Mouse (Mus musculus) heart, postnatal 0 days (tissue): ENCODE data around the gene Tns3. TPM values are rescaled to one million over a fixed set of nuclear protein-coding genes. Genes with fewer than 3 reads are reported as not detected.

Experiments
- ATAC-seq: fragments of 200-750 bp; cut with Nextera tagmentation; 2 replicates; pipeline ENCODE4 v1.8.0; 2017; ENCODE audit warnings: low read depth, moderate number of reproducible peaks, moderate library complexity; ENCODE audit not compliant: insufficient read depth
- DNase-seq: peaks from one replicate; pipeline ENCODE4 v3.0.0-alpha.2; 2016; ENCODE audit warnings: low spot score
- H3K27ac ChIP-seq: fragments of 300-500 bp; sonication (generic); 2 replicates; pipeline ENCODE4 v1.5.1; 2014; ENCODE audit warnings: low read depth, mild to moderate bottlenecking
- H3K27me3 ChIP-seq: fragments of 300-500 bp; sonication (generic); 2 replicates; pipeline ENCODE4 v1.6.1; 2014; ENCODE audit warnings: low read length, mixed read lengths; ENCODE audit not compliant: control insufficient read depth, insufficient read depth
- H3K36me3 ChIP-seq: fragments of 300-500 bp; sonication (generic); replicated peaks from 2 replicates; pipeline ENCODE4 v1.6.1; 2014; ENCODE audit warnings: low read length, mixed read lengths; ENCODE audit not compliant: control insufficient read depth, insufficient read depth
- H3K4me1 ChIP-seq: fragments of 300-500 bp; sonication (generic); 2 replicates; pipeline ENCODE4 v1.6.1; 2014; ENCODE audit warnings: antibody characterized with exemption; ENCODE audit not compliant: control insufficient read depth, insufficient read depth
- H3K4me2 ChIP-seq: fragments of 300-500 bp; sonication (generic); 2 replicates; pipeline ENCODE4 v1.6.1; 2014; ENCODE audit warnings: low read depth, mild to moderate bottlenecking, low read length, moderate library complexity
- H3K4me3 ChIP-seq: fragments of 300-500 bp; sonication (generic); 2 replicates; pipeline ENCODE4 v1.5.1; 2014; ENCODE audit warnings: low read depth, low read length
- H3K9ac ChIP-seq: fragments of 300-500 bp; sonication (generic); replicated peaks from 2 replicates; pipeline ENCODE4 v1.6.1; 2014; ENCODE audit warnings: low read depth, low read length, mixed read lengths
- H3K9me3 ChIP-seq: fragments of 300-500 bp; sonication (generic); replicated peaks from 2 replicates; pipeline ENCODE4 v1.6.1; 2016; ENCODE audit warnings: low read length; ENCODE audit not compliant: control insufficient read depth
- CTCF ChIP-seq: IDR thresholded peaks from 2 replicates; pipeline ENCODE4 v1.5.1; 2016; ENCODE audit warnings: antibody characterized with exemption, control low read depth, low read depth
- EP300 ChIP-seq: IDR thresholded peaks from 2 replicates; pipeline ENCODE4 v1.6.1; 2016; ENCODE audit warnings: antibody characterized with exemption, low read depth
- WGBS: fragments of 180-500 bp; shearing (Covaris S2); extraction: QIAGEN DNeasy Blood & Tissue Kit; methylation state at CpG from one replicate; pipeline ENCODE4 v1.1.7; 2014; 5-methylcytosine and 5-hydroxymethylcytosine counted together
- polyA plus RNA-seq: library from polyadenylated mRNA; unstranded; fragments of >200 nt; fragmentation: Nextera tagmentation; extraction: Ambion mirVana; gene quantifications from 2 replicates; pipeline ENCODE4 v1.2.1, GENCODE M21; 2015
- total RNA-seq: library from RNA; depleted of rRNA; stranded (reverse); fragments of >200 nt; gene quantifications from 2 replicates; pipeline ENCODE4 v1.2.3, GENCODE M21; 2014; ENCODE audit warnings: low replicate concordance

Tns3 gene
- total and polyA plus RNA-seq, 2 experiments from 2014 or later, result 7.6 to 31.7 TPM

GRCm38 (mm10) chr11:8457951-8458350, 206.4 kb downstream of the Tns3 start:
- H3K27me3 ChIP-seq, result no peaks in the 10 kb centered on the region
- H3K4me1 ChIP-seq, result peaks cover 73% of the 10 kb centered on the region
- H3K4me2 ChIP-seq, result peak overlapping the region; percentile 17

GRCm38 (mm10) chr11:8456586-8457285, 207.6 kb downstream of the Tns3 start:
- TF ChIP-seq CTCF (peak; percentile 21; the same call in 1 of the 2 replicates), EP300 (no peak)
- H3K4me1 ChIP-seq, result peaks cover 61% of the 10 kb centered on the region
- DNase-seq (no peak), ATAC-seq (no peak)
- H3K9me3 ChIP-seq, result no peaks in the 10 kb centered on the region
- peak overlapping the region; percentile 71 for H3K27ac ChIP-seq
- 46% methylated on average over 9 of the region's 9 CpGs for WGBS
- H3K4me3 ChIP-seq, result no peak overlapping the region
- no peak overlapping the region for H3K4me2 ChIP-seq
- no peaks in the 10 kb centered on the region for H3K27me3 ChIP-seq
- H3K9ac ChIP-seq, result no peak overlapping the region
- H3K36me3 ChIP-seq, result 0 out of 2 replicates have a peak, but pooled peaks cover 18% of the 10 kb centered on the region

More at GRCm38 (mm10) chr11:8457951-8458350, 206.4 kb downstream of the Tns3 start:
- H3K36me3 ChIP-seq, result 0 out of 2 replicates have a peak, but pooled peaks cover 13% of the 10 kb centered on the region
- ATAC-seq (peak; percentile 37), DNase-seq (peak; percentile 69)
- H3K27ac ChIP-seq, result peak overlapping the region; percentile 71
- no peak overlapping the region for H3K9ac ChIP-seq
- H3K9me3 ChIP-seq, result no peaks in the 10 kb centered on the region
- 7% methylated on average over 5 of the region's 5 CpGs for WGBS
- TF ChIP-seq EP300, result no peak
- no peak for TF ChIP-seq CTCF
- H3K4me3 ChIP-seq, result no peak overlapping the region

GRCm38 (mm10) chr11:8455650-8456049, 208.7 kb downstream of the Tns3 start:
- peaks cover 55% of the 10 kb centered on the region for H3K4me1 ChIP-seq
- 82% methylated on average over 6 of the region's 6 CpGs for WGBS
- no peak overlapping the region for H3K4me2 ChIP-seq
- ATAC-seq (no peak), DNase-seq (no peak)
- H3K27me3 ChIP-seq, result no peaks in the 10 kb centered on the region
- TF ChIP-seq CTCF (no peak), EP300 (no peak)
- H3K27ac ChIP-seq, result no peak overlapping the region
- peaks cover 18% of the 10 kb centered on the region for H3K36me3 ChIP-seq
- H3K9me3 ChIP-seq, result no peaks in the 10 kb centered on the region
- H3K9ac ChIP-seq, result no peak overlapping the region
- H3K4me3 ChIP-seq, result no peak overlapping the region

- no peaks in the 10 kb centered on the region for H3K27me3 ChIP-seq
- TF ChIP-seq EP300 (no peak), CTCF (no peak)
- ATAC-seq, result no peak
- no peak overlapping the region for H3K4me3 ChIP-seq
- H3K4me1 ChIP-seq, result peaks cover 31% of the 10 kb centered on the region
- H3K4me2 ChIP-seq, result no peak overlapping the region
- 85% methylated on average over 6 of the region's 6 CpGs for WGBS
- no peak overlapping the region for H3K9ac ChIP-seq
- H3K27ac ChIP-seq, result no peak overlapping the region
- no peak for DNase-seq
- H3K9me3 ChIP-seq, result no peaks in the 10 kb centered on the region
- H3K36me3 ChIP-seq, result peaks cover 41% of the 10 kb centered on the region
These were observed 211.1 kb downstream of the Tns3 start for GRCm38 (mm10) chr11:8453252-8453651.

GRCm38 (mm10) chr11:8451597-8452201, 212.6 kb downstream of the Tns3 start:
- Histone ChIP-seq H3K36me3 (peaks cover 55% of the 10 kb centered on the region), H3K27me3 (no peaks in the 10 kb centered on the region), H3K9me3 (no peaks in the 10 kb centered on the region), H3K27ac (no peak overlapping the region), H3K4me2 (no peak overlapping the region), H3K4me1 (peaks cover 15% of the 10 kb centered on the region), H3K9ac (no peak overlapping the region), H3K4me3 (no peak overlapping the region)
- ATAC-seq (no peak), DNase-seq (no peak)
- WGBS, result 87% methylated on average over 6 of the region's 6 CpGs
- TF ChIP-seq EP300 (no peak), CTCF (peak; percentile 35)
